Mouse (Mus musculus): ENCODE measurements at regions not wholly inside any gene's neighbourhood (a gene's known extent, or its start where the extent isn't known, plus 50 kb on each side); places are given as distances from the start of the nearest gene placed in this dataset.

DNA sequence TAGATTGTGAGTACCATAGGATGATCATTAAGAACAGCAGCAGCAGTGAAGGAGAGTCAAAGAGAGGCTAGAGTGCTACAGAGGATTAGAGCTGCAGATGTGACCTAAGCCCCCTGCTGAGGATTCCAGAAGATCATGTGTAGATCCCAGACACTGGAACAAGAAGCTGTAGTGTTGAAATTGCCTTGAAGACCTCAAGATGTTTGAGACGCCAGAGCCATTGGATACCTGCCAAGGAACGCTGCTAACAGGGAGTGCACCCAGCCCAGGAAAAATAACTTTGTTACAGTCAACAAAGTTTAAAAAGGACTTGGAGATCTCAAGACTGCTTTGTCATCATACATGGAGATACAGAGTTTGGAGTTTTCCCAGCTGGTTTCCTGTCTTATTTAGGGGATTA, 955.0 kb upstream of the Pcdh10 start:
- peak; percentile 1 for DNase-seq (ENCODE audit: low spot score)
- intact Hi-C loops (cut with DNase I) = no loop called here

GRCm38 (mm10) chr3:44468078-44468477, 910.1 kb upstream of the Pcdh10 start:
- intact Hi-C loops (cut with DNase I) = no loop called here
- no peak for DNase-seq (ENCODE audit: low spot score)

Measured in heart, postnatal 25 days (tissue).